Mouse (Mus musculus): ENCODE data around the gene Mboat1.
A peak's percentile ranks its signal among the peaks of the same experiment; 100 is the strongest.

Gene Mboat1

DNA sequence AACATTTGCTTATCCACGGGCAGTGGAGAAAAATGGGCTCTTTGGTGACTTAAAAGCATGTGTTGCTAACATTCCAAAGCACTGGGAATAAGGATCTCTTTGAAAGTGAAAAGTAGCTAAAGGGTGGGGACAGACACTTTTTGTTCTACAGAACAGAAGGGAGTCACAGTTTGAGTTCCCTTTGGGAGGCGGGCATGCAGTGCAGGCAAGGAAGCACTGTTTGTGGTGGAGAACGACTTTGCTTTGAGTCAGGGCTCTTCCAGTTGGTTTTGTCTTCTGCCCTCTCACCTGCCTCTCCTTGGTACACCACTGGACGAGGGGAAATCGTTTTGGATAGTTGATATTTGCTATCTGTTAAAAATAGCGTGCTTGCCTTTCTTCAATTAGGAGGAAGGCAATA, 49.7 kb downstream of the Mboat1 start:
- no peak for DNase-seq (ENCODE audit: low read depth)

DNA sequence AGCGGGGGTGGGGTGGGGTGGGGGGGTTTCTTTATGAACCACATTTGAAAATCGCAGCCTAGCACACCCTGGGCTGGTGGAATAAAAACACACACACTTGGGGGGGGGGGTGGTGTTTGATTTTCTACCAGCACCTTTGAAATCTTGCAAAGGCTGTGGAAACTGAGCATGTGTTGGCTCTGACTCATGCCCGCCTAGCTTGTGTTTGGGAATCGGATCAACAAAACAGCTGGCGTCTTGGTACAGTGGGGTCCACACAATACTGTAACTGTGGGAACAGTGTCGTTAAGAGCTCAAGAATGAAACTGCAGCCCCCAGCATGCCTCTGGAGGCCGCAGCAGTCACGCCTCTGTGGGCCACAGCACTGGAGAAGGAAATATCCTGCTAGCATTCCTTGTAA, 50.2 kb downstream of the Mboat1 start:
- DNase-seq (ENCODE audit: low read depth), result no peak

DNA sequence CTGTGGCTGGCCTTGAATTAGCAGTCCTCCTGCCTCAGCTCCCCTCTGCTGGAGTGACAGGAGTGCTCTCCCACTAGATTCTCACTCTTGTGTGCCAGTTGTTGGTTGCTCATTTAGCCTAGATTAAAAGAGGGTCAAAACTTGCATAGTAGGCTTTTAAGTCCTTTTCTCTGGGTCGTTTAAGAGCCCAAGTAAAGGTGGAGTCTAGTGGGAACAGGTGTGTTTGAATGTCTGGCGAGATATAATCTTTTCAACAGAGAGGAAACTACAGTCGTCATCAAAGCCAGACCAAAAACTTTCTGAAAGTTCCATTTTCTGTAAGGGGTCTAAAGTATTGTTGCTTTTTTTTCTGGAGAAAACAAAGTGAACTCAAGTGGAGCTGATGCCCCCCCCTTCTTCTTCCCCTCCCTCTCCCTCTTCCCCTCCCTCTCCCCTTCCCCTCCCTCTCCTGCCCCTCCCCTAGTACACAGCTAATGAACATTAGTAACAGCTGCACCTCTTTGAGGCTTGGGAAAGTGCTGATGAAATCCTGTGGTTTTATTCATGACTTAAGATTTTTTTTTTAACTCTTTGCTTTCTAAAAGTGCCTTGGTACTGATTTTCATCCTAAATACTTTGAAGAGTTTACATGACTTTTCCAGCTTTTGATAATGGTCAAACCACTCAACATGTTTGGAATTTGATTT, 55.9 kb downstream of the Mboat1 start:
- DNase-seq (ENCODE audit: low read depth), result peak; percentile 53

DNA sequence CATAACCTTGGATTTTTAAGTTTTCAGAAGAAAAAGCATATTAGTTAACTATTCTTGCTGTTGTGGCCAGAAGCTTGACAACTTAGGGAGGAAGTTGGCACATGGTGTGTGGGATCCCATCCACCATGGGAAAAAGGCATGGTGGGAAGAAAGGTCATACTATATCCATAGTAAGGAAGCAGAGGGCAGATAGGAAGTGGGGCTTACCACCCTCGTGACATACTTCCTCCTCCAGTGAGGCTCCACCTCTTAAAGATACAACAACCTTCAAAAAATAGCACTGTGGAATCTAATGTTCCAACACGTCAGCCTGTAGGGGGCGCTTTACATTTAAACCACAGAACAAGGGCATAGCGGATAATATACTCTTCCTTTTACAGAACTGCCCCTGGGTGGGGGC, 57.1 kb downstream of the Mboat1 start:
- DNase-seq (ENCODE audit: low read depth), result peak; percentile 29

DNA sequence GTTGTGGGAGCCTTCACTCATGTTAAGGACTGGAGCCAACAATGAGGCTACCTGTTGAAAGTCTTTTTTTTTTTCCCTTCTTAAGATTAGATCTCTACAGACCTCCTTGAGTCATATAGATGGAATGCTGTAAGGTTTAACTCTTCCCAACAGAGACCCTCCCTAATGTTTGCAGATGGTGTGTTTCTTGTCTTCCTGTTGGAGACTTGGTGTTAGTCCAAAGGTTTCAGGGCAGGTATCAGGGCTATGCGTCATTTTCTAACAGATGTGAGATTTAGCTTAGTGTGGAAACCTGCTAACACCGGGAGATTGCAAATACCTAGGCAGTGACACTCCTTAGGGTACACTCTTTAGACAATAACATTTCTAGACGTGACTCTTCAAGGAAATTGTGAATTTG, 58.5 kb downstream of the Mboat1 start:
- DNase-seq (ENCODE audit: low read depth), result no peak

DNA sequence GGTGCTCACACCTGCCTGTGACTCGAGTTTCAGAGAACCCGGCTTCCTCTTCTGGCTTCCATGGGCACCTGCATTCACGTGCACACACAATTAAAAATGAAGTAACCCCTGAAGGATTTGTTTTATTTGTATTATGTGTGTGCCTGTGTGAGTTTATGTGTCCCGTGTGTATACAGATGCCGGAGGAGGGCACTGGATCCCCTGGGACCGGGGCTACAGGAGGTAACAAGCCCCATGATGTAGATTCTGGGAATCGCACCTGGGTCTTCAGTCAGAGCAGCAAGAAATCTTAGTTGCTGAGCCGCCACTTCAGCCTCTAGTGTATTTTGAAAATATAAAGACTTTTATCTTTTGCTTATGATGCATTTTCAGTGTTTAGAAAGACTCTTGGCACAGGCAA, 60.4 kb downstream of the Mboat1 start:
- no peak for DNase-seq (ENCODE audit: low read depth)

DNA sequence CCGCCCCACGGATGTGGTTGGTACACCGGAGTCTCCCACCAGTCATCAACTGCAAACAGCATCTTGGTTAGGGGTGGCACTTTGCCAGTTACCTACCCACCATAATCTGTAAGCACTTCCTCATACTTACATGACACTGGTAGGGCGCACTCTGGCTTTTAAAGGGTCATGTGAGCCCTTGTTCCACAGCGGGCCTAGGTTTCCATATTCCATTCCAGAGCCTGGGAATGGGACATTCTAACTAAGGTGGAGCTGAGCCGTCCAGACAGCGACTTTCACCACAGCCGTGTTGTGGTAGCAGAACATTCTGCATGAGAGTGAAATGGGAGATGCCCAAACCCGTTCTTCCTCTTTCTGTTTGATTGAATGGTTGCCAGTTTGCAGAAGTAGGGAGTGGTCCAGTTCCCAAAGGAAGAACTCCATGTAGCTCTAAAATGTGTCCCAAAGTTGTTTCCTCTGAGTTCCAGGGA, 61.8 kb downstream of the Mboat1 start:
- DNase-seq (ENCODE audit: low read depth), result peak; percentile 59

DNA sequence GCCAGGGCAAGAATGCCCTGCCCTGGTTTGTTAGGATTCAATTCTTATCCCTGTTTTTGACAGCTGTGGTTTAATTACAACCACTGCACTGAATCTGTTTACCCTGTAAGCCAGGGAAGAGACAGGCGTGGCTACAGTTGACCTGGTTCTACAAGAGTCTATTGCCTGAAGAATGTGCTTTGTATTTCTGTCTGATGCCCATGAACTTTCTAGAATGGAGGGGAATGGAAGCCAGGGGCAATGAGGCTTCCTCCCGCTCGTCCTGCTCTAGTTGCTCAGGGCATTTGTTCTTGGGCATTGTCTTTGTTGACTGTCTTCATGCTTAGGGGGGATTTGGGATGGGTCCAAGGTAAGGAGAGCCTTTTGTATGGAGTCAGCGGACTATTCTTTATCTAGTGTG, 63.5 kb downstream of the Mboat1 start:
- DNase-seq (ENCODE audit: low read depth), result no peak

DNA sequence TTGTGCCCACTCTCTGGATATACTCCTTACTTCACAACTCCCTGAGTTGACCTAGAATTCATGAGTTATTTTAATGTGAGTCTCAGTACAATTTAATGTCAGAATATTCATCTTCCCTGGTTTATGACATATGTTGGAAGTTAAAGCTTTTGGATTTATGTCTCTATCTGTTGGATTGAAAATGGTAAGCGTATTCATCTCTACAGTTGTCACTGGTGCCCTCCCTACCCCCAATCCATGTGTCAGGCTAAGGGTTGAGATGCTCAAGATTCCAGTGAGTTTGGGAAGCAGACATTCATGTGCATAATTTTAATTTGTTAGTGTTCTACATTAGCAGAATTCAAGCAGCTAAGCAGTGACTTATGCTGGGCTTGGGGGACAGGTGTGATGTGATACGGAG, 64.4 kb downstream of the Mboat1 start:
- no peak for DNase-seq (ENCODE audit: low read depth)

DNA sequence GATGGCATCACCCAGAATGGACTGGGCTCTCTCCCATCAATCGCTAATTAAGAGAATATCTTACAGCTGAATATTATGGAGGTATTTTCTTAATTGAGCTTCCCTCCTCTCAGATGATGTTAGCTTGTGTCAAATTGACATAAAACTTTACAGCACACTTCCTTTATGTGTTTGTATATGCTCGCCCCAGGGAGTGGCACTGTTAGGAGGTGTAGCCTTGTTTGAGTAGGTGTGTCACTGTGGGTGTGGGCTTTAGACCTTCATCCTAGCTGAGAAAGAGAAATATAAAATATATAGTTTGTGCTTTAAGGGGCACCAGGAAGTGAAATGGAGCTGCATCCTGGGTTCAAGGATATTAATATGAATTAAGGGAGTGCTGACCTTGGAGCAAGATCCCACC, 66.7 kb downstream of the Mboat1 start:
- DNase-seq (ENCODE audit: low read depth), result no peak

DNA sequence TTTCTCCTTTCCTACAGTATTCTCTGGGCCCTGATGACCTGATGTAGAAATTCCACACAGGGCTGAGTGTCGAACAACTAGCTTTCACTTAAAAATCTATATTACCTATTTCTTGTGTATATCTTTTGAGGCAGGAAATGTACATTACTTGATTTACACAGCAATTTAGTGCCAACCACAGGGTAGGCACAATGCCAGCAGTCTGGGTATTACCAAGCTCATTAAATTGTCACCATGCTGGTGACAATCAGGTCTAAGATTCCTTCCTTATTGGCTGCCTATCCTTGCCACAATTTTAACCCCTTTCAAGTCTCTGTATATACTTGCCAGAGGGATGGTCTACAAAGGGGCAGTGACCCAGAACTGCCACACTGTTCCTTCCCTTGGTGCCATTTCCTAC, 71.9 kb downstream of the Mboat1 start:
- DNase-seq (ENCODE audit: low read depth), result no peak

DNA sequence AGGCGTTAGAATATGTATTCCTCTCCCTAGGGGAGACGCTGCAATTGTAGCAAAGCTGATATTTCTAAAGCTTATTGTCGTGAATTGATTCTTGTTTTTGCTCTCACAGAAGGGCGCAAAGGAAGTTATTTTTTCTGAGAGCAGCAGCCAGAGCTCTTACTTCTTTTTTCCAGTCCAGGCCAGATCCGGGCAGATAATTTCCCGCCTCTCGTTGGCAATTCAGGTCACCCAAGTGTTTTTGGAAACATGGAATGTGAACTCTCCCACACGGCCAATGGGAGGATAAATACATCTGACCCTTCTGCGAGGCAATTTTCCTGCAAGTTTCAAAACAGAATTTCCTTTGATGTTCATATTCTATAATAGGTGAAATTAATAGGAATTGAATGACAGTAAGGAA, 77.0 kb downstream of the Mboat1 start:
- no peak for DNase-seq (ENCODE audit: low read depth)

DNA sequence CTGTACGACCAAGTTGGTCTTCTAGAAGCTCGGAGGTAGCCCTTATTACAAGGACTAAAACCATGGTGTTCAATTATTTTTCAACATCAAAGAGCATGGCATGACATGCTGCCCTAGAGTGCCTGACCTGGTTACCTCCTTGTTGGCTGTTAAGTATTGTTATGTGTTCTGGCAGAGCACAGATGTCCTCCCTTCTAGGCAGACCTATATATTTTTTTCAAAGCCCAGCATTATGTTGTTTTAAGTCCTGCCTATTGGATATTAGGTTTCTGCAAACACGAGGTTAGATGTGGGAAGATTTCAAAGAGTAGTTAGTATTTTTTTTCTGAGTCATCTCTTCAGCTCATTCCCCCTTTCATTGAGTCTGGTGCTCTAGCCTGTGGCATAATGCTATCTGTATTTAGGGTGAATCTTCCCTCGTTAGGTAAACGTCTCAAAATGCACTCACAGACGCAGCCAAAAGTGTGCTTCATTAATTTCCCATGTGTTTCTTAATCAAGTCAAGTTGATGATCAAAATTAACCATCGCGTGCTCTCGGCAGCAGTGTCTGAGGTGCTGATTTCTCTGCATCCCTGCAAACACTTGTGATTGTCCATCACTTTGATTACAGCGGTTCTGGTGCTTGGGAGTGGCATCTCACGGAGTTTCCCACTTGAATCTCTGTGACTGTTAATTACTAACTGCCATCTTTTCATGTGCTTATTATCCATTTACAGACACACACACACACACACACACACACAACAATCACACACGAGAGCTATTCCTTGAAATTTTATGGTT, 81.5 kb downstream of the Mboat1 start:
- no peak for DNase-seq (ENCODE audit: low read depth)

DNA sequence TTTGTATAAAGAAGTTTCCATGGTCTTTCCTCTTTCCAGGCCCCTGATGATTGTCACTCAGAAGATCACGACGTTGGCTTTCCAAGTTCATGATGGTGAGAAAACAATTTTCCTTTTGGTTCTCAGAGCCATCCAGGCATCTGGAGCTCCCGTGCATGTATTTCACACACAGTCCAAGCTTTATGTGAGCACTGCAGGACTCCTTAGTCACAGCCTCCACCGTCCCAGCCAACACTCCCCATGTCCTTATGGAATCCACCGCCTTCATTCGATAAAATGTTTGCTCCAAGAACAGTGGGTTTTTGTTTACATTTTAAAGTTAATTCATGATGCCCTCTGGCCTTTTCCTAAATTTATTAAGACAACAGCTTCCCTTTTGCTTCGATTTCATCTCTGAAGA, 83.3 kb downstream of the Mboat1 start:
- DNase-seq (ENCODE audit: low read depth), result no peak

DNA sequence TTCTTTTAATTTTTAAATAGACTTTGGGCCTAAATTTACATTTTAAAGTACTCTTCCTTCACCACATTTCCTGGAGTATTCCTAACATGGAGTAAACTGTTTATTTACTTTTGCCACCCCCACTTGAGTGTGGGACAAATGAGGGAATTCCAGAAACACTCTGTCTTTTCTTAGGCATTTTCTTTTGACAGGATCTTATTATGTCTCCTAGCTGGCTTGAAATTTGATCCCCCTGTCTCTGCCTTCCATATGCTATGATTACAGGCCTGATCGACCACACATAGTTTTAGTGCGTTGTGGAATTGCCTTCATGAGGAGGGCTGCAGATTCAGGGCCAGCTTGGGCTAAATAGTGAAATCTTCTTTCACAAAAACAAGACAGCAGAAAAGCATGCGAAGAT, 85.0 kb downstream of the Mboat1 start:
- DNase-seq (ENCODE audit: low read depth), result no peak

DNA sequence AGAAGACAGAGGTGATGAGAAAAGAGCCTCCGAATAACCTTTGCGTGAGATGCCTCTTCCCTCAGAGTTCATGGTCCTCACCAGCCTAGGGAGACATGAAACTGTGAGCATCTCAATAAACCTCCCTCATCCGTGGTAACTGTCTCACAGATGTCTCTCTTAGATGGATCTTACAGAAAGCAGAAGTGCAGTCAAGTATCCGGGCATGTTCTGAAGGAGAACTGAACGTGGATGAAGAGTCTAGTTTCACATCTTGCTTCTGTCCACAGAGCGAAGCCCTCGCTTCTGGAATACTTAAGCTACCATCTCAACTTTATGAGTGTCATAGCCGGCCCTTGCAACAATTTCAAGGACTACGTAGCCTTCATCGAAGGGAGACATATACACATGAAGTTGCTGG, 87.8 kb downstream of the Mboat1 start:
- no peak for DNase-seq (ENCODE audit: low read depth)

DNA sequence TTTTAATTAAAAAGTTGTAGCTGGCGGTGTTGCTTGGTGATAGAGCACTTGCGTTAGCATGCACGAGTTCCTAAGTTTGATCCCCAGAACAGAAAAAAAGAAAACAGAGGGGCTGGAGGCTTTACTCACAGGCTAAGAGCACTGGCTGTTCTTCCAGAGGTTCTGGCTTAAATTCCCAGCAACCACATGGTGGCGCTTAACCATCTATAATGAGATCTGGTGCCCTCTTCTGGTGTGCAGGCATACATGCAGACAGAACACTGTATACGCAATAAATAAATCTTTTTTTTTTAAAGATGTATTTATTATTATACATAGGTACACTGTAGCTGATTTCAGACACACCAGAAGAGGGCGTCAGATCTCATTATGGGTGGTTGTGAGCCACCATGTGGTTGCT, 88.4 kb downstream of the Mboat1 start:
- no peak for DNase-seq (ENCODE audit: low read depth)

DNA sequence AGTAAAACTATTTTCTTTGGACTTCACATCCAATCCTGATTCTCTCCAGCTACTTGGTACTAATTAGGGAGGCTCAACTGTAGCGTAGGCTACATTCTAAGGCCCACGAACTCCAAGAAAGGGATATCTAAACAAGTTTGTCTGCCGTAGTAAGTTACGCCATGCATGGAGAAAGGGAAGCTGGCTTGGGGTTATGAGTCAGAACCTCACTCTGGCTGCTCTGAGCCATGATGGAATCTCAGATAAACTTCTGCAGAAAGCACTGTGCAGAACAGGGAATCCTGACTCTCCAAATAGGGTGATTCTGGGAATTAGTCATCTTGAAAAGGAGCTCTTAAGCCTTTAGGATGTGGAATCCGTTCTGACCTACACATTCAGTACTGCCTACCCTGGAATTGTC, 92.5 kb downstream of the Mboat1 start:
- DNase-seq (ENCODE audit: low read depth), result no peak

DNA sequence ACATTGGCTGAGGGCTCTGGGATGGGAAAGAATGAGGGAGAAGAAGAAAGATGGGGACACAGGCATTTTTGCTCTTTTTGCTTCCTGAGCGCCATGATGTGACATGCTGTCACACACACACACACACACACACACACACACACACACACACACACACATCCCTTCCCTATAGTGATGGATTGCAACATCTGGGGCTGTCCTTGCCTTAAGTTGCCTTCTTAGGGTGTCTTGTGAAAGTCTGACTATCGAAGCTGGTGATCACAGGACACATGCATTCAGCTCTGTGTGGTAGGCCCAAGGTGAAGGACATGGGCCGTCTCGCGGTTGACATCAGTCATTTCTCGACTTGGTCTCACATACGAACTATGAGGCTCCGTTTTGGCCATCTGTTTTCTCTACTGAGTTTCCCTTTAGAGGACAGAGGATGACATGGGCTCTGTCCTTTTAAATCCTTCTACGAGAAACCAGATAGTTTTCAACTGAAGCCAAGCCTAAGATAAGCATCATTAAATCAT, 93.4 kb downstream of the Mboat1 start:
- no peak for DNase-seq (ENCODE audit: low read depth)

DNA sequence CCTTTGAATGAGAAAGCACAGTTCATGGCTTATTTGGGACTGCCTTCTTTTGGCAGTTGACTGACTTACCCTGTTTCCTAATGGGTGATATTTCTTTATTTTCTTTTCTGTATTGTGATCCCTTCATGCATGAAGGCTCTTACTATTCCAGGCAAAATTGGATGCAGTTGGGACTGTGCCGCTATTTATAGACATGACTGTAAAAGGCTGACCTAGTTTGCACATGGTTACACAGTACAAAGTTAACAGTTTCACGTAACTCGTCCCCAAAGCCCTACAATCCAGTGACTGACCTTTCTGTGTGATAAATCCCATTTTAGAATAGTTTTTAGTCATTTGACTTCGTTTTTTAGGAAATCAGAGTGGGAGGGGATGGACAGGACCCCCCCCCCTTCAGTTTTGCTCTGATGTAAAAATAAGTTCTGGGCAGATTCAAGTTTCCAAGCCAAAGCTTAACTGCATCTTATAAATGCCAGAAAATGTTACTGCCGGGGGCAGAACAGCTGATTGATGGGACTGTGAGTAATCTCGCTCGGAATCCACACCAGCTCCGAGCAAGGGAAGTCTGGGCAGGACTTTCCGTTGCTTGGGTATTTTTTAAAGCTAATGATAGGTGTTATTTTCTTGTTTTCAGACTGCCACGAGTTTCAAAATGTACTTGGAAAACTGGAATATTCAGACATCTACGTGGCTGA, 98.9 kb downstream of the Mboat1 start:
- no peak for DNase-seq (ENCODE audit: low read depth)

DNA sequence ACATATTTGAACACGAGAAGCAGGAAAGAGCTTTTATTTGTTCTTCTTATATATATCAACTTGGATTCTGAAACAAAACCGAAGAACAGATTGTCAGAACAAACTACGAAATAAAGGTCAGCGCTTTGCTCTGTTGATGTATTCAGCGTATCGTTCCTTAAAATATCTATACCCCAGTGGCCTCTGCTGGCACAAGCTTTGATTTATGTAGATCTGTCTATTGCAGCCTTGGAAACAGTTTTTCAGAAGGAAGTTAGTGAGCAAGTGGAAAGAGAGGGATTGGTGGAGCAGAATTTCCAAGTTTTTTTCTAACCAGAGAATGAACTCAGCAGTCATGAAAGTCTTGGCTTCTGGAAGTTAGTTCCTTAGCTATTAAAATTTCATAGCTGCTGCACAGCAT, 103.1 kb downstream of the Mboat1 start:
- no peak for DNase-seq (ENCODE audit: low read depth)

DNA sequence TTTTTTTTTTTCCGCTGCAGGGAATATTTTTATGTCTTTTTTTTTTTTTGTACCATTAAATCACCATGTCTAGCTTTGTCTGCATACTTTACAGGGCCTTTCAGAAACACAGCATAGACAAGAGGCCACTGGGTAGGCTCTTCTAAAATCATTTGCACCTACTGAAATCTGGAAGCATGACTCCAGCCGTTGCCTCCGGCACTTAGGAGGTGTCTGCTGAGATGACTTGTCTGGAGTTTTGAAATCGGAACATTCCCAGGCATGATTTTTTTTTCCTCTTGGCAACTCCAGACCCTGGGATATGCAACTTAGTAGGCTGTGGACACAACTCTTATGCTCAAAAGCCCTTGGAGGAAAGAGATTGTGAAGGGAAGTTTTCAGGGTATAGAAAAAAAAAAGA, 109.3 kb downstream of the Mboat1 start:
- no peak for DNase-seq (ENCODE audit: low read depth)

DNA sequence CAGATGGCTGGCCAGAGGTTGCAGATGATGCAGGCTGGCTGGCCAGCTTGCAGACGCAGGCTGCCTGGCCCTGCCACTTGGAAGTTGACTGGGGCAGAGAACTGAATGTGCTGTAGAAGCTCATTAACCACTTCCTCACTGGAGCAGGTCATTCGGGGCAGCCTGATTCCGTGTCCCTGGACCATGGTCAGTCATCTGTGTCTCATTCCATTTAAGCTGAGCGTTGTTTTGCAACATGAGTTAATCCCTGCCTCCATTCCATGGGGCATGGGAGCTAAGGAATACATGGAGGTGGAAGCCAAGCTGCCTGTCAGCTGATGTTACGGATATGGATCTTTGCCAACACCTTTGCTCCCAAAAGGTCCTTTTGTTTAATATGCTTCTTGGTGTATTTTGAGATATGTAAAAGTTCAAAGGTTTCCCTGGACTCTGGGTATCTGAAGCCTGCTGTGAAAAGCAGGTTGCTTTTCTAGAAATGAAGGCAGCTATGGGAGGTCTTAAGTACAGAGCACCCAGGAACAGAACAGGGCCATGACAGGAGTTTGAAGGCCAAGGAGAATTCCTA, 114.1 kb downstream of the Mboat1 start:
- no peak for DNase-seq (ENCODE audit: low read depth)

Measured in naive thymus-derived CD4-positive, alpha-beta T cell, adult 2 months (primary cell).